Mouse (Mus musculus): ENCODE data around the gene Npvf. TPM values are rescaled to one million over a fixed set of nuclear protein-coding genes. Genes with fewer than 3 reads are reported as not detected.

Gene Npvf
- polyA plus RNA-seq, 1 experiment from 2014 or later, result not detected

DNA sequence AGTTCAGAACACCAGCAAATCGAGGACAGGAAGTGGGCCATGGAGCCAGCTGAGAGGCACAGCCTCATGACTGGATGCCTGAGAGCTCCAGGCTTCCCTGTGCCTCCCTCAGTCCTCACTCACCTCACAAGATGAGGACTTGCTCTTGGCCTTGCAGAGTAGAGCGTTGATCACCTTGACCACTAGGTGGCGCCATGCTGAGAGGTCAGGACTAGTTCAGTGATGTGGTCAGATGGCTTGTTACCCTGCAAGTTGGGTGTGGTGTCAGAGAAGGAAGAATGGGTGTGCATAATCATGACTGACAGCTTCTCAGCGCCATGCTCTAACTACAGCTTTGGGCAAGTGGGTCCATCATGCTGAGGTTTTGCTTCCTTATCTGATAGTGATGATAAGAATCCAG, 52.6 kb downstream of the Npvf start:
- Histone ChIP-seq H3K27ac (replicated peaks) (no peak overlapping the region), H3K27me3 (ENCODE audit: low read depth, poor library complexity, severe bottlenecking) (0 out of 2 replicates have a peak, but pooled peaks cover 7% of the 10 kb centered on the region), H3K4me3 (no peak overlapping the region), H3K36me3 (no peaks in the 10 kb centered on the region), H3K9me3 (replicated peaks) (no peaks in the 10 kb centered on the region), H3K4me1 (peaks cover 2% of the 10 kb centered on the region)
- DNase-seq (ENCODE audit: low spot score), result peak; percentile 69
- WGBS, result 38% methylated on average over 4 of the region's 4 CpGs

Other genes starting within 250 kb of the Npvf start
- gene Osbpl3, start 198.2 kb downstream of the Npvf start, polyA plus RNA-seq (2016; fragmentation: Nextera tagmentation; extraction: Ambion mirVana), result 6.7 and 7.3 TPM in 2 replicates
- 74.6 and 83.3 TPM in 2 replicates for gene Cycs, start 87.9 kb downstream of the Npvf start, polyA plus RNA-seq (2016; fragmentation: Nextera tagmentation; extraction: Ambion mirVana)
- gene 4921507P07Rik, start 57.8 kb downstream of the Npvf start, polyA plus RNA-seq (2016; fragmentation: Nextera tagmentation; extraction: Ambion mirVana), result 0.49 and 0.63 TPM in 2 replicates

Measured in midbrain, embryonic 10.5 days (tissue).